Mouse (Mus musculus) erythroblast, embryonic 14.5 days (primary cell): ENCODE data around the gene Traip. TPM values are rescaled to one million over a fixed set of nuclear protein-coding genes. Genes with fewer than 3 reads are reported as not detected.

Experiments
- H3K27me3 ChIP-seq: 2 replicates; pipeline ENCODE4 v1.6.1; 2012; ENCODE audit warnings: inconsistent platforms; ENCODE audit not compliant: control insufficient read depth
- H3K36me3 ChIP-seq: 2 replicates; pipeline ENCODE4 v1.6.1; 2012; ENCODE audit warnings: mild to moderate bottlenecking, inconsistent platforms; ENCODE audit not compliant: control insufficient read depth
- H3K4me1 ChIP-seq: 2 replicates; pipeline ENCODE4 v1.6.1; 2012; ENCODE audit warnings: inconsistent platforms; ENCODE audit not compliant: control insufficient read depth
- H3K4me3 ChIP-seq: replicated peaks from 2 replicates; pipeline ENCODE3; 2012; ENCODE audit warnings: moderate library complexity, mild to moderate bottlenecking, inconsistent platforms
- H3K9me3 ChIP-seq: 2 replicates; pipeline ENCODE4 v1.6.1; 2012; ENCODE audit warnings: low read length, inconsistent platforms, mixed read lengths; ENCODE audit not compliant: control insufficient read depth
- GATA1 ChIP-seq: IDR thresholded peaks from 2 replicates; pipeline ENCODE4 v1.6.1; 2012; ENCODE audit warnings: low read length, inconsistent platforms, mixed read lengths
- TAL1 ChIP-seq: IDR thresholded peaks from 3 replicates; pipeline ENCODE4 v1.6.1; 2012; ENCODE audit warnings: low read length, inconsistent platforms, mixed read lengths
- polyA plus RNA-seq: library from polyadenylated mRNA; stranded (reverse); fragments of >175 nt; gene quantifications from 2 replicates; pipeline ENCODE4 v1.2.3, GENCODE M21; 2012

The Traip gene
- polyA plus RNA-seq, 1 experiment, result 0.97 TPM

GRCm38 (mm10) chr9:107910025-107910769 is 39.7 kb upstream of the Traip start:
- Histone ChIP-seq H3K36me3 (no peaks in the 10 kb centered on the region; the same call in 1 of the 2 replicates), H3K4me1 (peaks cover 53% of the 10 kb centered on the region), H3K4me3 (no peak overlapping the region), H3K9me3 (no peaks in the 10 kb centered on the region), H3K27me3 (peaks cover 2% of the 10 kb centered on the region; the same call in 1 of the 2 replicates)
- TF ChIP-seq GATA1 (no peak), TAL1 (no peak)

DNA sequence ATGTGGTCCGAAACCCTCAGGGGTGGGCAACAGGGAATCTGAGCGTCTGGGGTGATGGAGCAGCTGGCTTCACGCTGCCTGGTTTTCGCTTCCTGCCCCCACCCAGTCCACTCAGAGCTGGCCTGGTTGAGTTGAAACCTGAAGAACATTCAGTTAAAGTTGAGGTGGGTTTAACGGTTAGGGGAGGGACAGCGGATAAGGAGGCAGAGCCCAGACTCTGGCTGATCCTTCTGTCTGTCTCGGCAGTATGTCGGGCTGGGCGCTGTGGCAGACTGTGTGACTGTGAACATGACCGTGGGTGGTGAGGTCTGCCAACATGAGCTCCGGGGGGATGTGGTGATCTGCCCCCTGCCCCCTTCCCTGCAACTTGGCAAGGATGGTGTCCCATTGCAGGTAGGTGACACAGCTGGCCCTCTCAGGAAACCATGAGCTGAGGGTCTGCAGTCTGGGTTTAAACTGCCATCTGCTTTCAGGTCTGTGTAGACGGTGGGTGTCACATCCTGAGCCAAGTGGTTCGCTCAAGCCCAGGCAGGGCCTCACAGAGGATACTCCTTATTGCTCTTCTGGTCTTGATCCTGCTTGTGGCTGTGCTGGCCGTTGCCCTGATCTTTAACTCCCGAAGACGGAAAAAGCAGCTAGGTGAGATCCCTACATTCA is 35.0 kb upstream of the Traip start:
- Histone ChIP-seq H3K9me3 (no peaks in the 10 kb centered on the region), H3K36me3 (peaks cover 6% of the 10 kb centered on the region), H3K27me3 (no peaks in the 10 kb centered on the region), H3K4me3 (peak overlapping the region; percentile 36), H3K4me1 (peaks cover 28% of the 10 kb centered on the region)
- TF ChIP-seq TAL1, result no peak
- no peak for TF ChIP-seq GATA1

DNA sequence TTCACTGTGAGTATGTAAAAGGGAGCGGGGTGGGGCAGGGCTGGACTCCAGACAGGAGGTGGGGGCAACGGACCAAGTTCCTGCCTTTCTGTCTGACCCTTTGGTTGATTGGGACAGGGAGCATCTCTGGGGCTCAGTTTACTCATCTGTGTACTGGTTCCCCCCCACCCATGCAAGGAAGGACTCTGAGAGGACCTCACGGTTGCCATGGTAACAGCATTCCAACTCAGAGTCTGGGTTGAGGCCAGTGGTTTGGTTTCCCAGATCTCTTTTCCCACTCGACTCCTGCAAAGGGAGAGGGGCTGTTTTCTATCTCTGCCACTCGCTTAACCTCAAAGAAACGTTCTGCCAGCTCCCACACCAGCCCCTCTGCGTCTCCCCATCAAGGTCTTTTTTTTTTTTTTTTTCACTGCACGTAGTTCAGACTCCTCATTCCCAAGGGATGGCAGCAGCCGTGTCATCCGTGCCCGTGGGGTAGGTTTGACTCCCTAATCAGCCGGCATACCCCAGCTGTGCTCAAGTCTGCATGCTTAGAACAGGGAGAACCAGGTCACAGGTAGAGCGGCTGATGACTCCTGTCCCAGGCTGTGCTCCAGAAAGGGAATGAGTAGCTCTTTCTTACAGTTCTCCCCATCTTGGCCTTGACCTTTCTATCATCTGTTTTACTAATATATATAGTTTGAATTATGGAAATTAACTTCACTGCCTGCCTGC is 31.9 kb upstream of the Traip start:
- TF ChIP-seq TAL1 (no peak), GATA1 (no peak)
- H3K4me1 ChIP-seq, result peaks cover 28% of the 10 kb centered on the region
- H3K27me3 ChIP-seq, result no peaks in the 10 kb centered on the region
- H3K4me3 ChIP-seq, result no peak overlapping the region
- peaks cover 6% of the 10 kb centered on the region for H3K36me3 ChIP-seq
- H3K9me3 ChIP-seq, result no peaks in the 10 kb centered on the region

DNA sequence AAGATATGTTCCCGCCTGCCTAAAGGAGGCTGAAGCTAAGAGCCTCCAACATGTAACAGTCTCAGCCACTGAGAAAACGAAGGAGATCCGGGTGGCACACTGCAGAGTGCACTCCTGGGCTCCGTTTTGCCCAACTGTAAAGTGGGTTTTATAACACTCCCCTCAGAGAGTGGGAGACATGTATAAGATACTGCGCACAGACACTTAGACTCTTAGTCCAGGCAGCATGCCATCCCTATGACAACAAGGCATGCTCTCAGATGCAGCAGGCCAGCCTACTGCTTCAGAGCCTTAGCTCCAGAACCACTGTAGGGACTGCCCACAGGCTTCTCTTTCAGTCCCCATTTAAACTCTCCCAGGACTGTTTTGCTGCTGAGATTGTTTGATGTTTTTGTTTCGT is 31.1 kb upstream of the Traip start:
- Histone ChIP-seq H3K4me1 (peaks cover 28% of the 10 kb centered on the region), H3K4me3 (no peak overlapping the region), H3K9me3 (no peaks in the 10 kb centered on the region), H3K36me3 (peaks cover 6% of the 10 kb centered on the region), H3K27me3 (peaks cover under 1% of the 10 kb centered on the region; the same call in 1 of the 2 replicates)
- TF ChIP-seq TAL1, result no peak
- no peak for TF ChIP-seq GATA1

GRCm38 (mm10) chr9:107919441-107919840 is 30.5 kb upstream of the Traip start:
- Histone ChIP-seq H3K36me3 (peaks cover 6% of the 10 kb centered on the region), H3K4me3 (no peak overlapping the region), H3K27me3 (peaks cover 4% of the 10 kb centered on the region), H3K4me1 (peaks cover 24% of the 10 kb centered on the region), H3K9me3 (no peaks in the 10 kb centered on the region)
- TF ChIP-seq GATA1, result no peak
- TF ChIP-seq TAL1, result no peak

- Histone ChIP-seq H3K27me3 (peaks cover 13% of the 10 kb centered on the region), H3K4me1 (peaks cover 3% of the 10 kb centered on the region), H3K36me3 (peaks cover 3% of the 10 kb centered on the region), H3K9me3 (no peaks in the 10 kb centered on the region), H3K4me3 (no peak overlapping the region)
- no peak for TF ChIP-seq TAL1
- no peak for TF ChIP-seq GATA1
These were observed 26.9 kb upstream of the Traip start for GRCm38 (mm10) chr9:107923021-107923420.

DNA sequence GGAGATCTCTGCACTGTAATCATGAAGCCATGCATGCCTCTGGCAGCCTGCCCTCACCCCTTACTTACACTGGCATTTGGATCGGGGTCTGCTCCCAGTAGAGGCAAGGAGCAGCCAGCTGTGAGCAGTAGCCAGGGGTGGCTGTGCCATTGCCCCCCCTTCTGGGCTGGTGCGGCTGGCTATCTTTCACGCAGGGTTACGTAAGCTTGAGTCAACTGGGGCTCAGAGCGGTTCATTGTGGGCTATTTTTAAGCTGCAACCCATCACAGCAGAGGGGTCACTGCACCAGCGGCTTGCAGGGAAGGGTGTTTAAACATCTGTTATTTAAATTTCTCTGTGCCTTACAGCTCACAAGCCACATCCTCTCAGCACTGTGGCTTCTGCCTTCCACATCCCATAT is 26.0 kb upstream of the Traip start:
- peaks cover 22% of the 10 kb centered on the region for H3K27me3 ChIP-seq
- no peak for TF ChIP-seq GATA1
- no peak for TF ChIP-seq TAL1
- H3K36me3 ChIP-seq, result peaks cover 3% of the 10 kb centered on the region
- H3K4me3 ChIP-seq, result no peak overlapping the region
- H3K9me3 ChIP-seq, result no peaks in the 10 kb centered on the region
- H3K4me1 ChIP-seq, result peaks cover 6% of the 10 kb centered on the region

GRCm38 (mm10) chr9:107925251-107925650 is 24.7 kb upstream of the Traip start:
- Histone ChIP-seq H3K9me3 (no peaks in the 10 kb centered on the region), H3K36me3 (no peaks in the 10 kb centered on the region), H3K27me3 (peaks cover 25% of the 10 kb centered on the region), H3K4me1 (peaks cover 6% of the 10 kb centered on the region), H3K4me3 (no peak overlapping the region)
- TF ChIP-seq TAL1 (no peak), GATA1 (no peak)

- Histone ChIP-seq H3K27me3 (peaks cover 29% of the 10 kb centered on the region), H3K4me3 (no peak overlapping the region), H3K36me3 (no peaks in the 10 kb centered on the region), H3K4me1 (peaks cover 6% of the 10 kb centered on the region), H3K9me3 (no peaks in the 10 kb centered on the region)
- TF ChIP-seq GATA1, result no peak
- no peak for TF ChIP-seq TAL1
These were observed 23.0 kb upstream of the Traip start for GRCm38 (mm10) chr9:107926920-107927420.
